Mouse (Mus musculus): ENCODE results near the gene Hcrt.
"Not testable (repeated sequence)": the region's sequence is repeated elsewhere in the genome, so short reads cannot be mapped to it uniquely, and the experiment has no call there.

The Hcrt gene

DNA sequence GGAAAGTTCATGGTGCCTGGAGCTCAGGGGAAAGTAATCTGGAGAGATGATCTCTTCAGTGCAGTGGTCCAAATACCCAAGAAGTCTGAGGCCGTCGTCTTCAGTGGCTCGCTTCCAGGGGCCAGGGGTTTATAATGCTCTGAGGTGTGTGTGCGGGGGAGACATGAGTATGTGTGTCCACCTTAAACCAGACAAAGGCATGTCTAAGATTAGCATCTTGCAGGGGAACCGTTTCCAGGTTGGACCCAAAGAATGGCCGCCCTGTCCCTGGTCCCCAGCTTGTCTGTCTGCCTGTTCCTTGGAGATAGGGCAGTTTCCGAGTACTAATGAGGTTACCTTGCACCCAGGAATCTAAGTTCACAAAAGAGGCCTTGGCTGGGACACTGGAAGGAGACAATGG is at the start of gene Hcrt:
Gene Hcrt (minus strand): TSS at position 101 of the 400 bp plus-strand sequence.
- no peak for DNase-seq (ENCODE audit: low read depth)

DNA sequence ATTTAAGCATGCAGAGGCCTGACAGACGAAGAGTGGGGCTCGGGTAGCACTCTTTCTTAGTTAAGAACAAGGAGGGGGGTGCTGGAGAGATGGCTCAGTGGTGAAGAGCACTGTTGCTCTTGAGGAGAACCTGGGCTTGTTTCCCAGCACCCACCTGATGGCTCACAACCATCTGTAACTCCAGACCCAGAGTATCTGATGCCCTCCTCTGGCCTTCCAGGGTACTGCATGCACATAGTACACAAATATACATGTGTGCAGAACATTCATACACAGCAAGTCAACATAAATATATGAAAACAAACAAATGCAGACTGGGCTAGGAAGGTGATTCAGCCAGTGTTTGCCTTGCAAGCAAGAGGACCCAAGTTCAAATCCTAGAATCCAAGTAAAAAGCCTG is 48.4 kb upstream of the Hcrt start:
- DNase-seq (ENCODE audit: low read depth), result peak; percentile 52

GRCm38 (mm10) chr11:100810516-100810915 is 47.8 kb upstream of the Hcrt start:
- no peak for DNase-seq (ENCODE audit: low read depth)

DNA sequence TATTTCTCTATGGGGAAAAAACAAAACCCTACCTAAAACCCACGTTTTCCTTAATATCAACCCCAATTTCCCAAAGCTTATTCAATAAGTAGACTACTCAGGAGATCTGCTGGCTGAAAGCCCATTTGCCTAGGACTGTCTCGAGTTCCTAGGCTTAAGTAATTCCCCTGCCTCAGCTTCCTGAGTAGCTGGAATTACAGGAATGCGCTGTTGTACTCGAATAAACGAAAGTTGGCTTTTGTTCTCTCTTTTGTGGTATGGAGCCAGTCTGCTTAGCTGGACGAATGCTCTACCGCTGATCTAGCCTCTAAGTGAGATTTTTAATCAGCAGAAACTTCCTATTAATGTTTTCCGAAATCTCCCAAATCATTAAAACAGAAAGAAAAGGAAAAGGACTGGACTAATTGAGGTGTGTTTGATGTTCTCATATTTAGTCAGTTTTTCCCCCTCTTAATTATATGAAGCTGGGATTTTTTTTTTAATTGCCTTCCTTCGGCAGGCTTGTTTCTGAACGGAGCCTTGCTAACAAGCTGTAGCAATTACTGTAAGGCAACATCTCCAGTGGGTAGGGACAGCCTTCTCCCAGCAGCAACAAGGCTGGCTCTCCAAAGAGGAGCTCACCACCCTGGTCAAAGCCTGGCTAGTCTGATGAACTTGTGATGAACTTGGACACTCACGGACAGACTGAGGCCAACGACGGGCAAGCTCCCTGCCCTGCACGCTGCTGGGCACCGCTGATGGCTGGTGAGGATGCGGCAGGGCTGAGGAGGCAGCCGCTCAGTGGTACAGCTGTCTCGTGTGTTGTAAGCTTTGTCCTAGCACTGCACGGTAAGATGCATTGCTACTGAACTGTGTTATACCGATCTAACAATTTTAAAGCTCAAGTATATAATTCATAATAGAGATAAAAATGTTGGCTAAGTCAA is 43.9 kb upstream of the Hcrt start:
- no peak for DNase-seq (ENCODE audit: low read depth)

GRCm38 (mm10) chr11:100805535-100805934 is 42.8 kb upstream of the Hcrt start:
- no peak for DNase-seq (ENCODE audit: low read depth)

DNA sequence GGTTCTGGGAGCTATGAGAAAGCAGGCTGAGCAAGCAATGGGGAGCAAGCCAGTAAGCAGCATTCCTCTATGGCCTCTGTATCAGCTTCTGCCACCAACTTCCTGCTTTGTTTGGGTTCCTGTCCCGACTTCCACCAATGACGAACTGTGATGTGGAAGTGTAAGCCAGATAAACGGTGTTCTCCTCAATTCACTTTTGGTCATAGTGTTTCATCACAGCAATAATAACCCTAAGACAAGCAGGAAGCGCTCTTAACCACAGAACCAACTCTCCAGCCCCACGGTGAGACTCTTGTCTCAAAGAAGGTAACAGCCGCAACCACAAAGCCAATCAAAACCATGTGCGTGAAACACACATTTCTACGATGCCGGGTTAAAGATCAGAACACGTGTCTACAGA is 41.7 kb upstream of the Hcrt start:
- peak; percentile 81 for DNase-seq (ENCODE audit: low read depth)

GRCm38 (mm10) chr11:100799426-100799825 is 36.7 kb upstream of the Hcrt start:
- no peak for DNase-seq (ENCODE audit: low read depth)

DNA sequence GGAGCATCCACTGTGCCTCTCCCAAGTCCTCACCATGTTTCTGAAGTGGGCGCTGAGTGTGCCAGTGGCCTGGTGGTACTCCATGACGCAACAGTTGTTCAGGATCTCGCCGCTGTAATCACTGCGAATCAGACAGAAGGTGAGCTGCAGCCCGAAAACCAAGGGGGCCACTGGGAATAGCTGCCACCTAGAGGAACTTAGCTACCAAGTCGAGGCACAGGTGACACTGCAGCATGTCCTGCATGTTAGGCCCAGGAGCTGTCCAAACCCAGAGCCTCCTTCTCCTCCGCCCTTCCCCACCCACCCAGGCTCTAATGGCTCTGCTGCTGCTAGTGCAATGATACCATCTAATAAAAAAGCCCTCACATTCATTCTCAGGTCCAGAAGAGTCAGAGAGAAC is 33.9 kb upstream of the Hcrt start:
- DNase-seq (ENCODE audit: low read depth), result no peak

DNA sequence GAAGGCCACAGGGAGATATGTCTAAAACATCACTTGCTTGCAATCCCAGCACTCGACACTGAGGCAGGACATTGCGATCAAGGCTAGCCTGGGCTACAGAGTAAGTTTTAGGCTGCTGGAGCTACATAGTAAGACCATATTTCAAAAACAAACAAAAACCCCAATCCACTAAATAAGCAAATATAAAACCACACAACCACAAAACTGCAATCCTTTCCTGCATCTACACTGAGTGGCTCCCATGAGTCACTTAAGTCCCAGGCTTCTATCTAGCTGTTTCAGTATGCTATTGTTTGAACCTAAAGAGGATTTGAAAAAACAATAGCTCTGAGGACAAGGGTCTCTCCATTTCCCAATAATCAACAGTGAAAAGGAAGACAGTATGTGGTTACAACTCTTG is 32.7 kb upstream of the Hcrt start:
- no peak for DNase-seq (ENCODE audit: low read depth)

DNA sequence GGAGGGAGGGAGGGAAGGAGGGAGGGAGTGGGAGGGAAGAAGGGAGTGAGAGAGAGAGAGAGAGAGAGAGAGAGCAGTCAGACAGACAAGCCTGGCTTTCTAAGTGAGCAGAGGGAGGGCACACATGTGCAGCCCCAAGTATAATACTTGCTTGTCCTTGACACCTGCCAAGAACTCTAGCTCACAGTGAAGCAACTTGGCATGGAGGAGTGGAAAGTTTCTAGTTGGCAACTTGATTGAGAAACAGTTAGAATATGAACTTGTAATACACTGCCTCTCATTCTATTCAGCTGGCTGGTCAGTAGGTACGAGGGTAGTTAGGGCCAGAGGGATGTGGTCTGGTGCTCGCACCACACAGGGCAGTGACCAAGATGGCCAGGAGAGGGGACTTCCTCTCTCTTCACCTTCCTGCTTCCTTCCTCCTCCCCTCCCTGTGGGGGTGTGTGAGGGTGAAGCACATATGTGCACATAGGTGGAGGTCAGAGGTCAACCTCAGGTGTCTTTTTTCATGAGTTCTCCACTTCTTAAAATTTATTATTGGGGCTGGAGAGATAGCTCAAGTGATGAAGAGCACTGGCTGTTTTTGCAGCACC is 28.8 kb upstream of the Hcrt start:
- DNase-seq (ENCODE audit: low read depth), result no peak

DNA sequence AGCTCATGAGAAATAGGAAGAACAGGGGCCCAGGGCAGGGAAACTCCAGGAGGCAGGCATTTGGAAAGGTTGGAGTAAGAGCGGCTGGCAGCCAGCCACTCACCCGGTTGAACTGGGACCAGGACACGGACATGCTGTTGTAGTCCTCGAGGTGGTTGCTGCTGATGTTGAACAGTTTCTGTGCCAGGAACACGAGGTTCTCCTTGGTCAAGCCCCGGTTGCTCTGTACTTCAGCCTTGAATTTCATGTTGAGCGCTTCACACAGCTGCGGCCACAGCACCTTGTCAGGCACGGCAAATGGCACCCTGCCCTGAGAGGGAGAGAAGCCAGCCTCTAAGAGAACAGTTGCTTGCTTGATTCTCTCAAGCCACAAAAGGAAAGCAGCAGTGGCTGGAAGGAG is 27.9 kb upstream of the Hcrt start:
- not testable (repeated sequence) for DNase-seq (ENCODE audit: low read depth)

- no peak for DNase-seq (ENCODE audit: low read depth)
Observed at GRCm38 (mm10) chr11:100789702-100790101, 27.0 kb upstream of the Hcrt start.

DNA sequence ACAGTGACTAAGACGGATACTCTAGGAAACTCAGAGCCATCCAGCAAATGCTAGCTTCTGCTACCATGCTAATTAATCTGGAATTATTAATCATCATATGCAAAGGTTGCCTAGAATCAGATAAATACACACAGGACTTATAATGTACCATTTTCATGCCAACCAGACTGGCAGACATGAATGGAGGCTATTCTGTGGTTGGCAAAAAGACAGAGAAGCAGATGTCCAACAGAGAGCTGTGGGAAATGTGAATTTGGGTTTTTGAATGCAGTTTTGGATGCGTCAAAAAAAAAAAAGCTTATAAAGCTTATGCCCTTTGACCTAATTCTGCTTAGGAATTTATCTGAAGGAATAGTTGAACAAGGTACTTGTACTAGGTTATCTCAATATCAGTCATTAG is 23.0 kb upstream of the Hcrt start:
- no peak for DNase-seq (ENCODE audit: low read depth)

GRCm38 (mm10) chr11:100784286-100784685 is 21.6 kb upstream of the Hcrt start:
- no peak for DNase-seq (ENCODE audit: low read depth)

- no peak for DNase-seq (ENCODE audit: low read depth)
Observed at GRCm38 (mm10) chr11:100782568-100782967, 19.8 kb upstream of the Hcrt start.

GRCm38 (mm10) chr11:100781763-100782475 is 19.2 kb upstream of the Hcrt start:
- DNase-seq (ENCODE audit: low read depth), result no peak

DNA sequence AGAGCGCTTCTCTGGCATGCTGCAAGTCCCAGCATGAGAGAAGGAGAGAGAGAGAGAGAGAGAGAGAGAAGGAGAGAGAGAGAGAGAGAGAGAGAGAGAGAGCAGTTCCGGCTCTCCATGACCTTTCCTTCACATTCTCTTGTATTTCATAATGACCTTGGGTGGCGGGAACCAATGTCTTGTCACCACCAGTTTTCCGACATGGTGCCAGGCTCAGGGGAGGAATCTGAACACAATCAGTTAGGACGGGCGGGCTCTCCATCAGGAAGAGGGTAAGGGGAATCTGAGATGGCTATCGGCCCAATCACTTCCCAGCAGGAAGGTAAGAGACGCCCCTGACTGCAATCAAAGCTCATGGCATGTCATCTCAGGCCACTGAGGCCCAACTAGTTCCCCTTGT is 17.5 kb upstream of the Hcrt start:
- DNase-seq (ENCODE audit: low read depth), result no peak

- no peak for DNase-seq (ENCODE audit: low read depth)
Observed at GRCm38 (mm10) chr11:100778069-100778468, 15.3 kb upstream of the Hcrt start.

DNA sequence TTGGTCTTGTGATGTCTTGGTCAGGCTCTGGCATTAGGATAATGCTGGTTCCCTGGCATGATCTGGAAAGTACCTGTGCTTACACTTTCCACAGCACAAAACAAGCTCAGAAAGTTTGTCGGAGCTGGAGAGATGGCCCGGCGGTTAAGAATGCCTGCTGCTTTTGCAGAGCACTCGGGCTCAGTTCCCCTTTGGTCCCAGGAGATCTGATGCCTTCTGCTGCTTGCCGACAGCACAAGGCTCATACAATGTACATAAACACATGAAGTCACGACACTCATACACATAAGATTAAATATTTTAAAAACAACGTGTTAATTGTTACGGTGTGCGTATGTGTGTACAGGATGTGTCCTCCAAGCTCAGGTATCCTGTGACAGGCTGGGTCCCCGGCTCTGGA is 13.2 kb upstream of the Hcrt start:
- DNase-seq (ENCODE audit: low read depth), result no peak

DNA sequence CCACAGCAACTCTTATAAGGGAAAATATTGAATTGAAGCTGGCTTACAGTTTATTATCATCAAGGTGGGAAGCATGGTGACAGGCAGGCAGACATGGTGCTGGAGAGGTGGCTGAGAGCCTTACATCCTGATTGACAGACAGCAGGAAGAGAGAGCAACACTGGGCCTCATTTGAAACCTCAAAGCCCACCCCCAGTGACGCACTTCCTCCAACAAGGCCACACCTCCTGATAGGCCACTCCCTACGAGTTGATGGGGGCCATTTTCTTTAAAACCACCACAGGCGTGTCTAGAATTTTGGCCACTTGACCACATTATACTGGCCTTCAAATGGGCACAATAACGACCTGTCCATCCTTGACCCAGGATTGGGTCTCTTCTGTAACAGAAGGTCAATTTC is 11.5 kb upstream of the Hcrt start:
- DNase-seq (ENCODE audit: low read depth), result no peak

- DNase-seq (ENCODE audit: low read depth), result peak; percentile 92
Observed at GRCm38 (mm10) chr11:100770646-100771408, 8.1 kb upstream of the Hcrt start, which contains the start of gene Ghdc. Gene Ghdc, minus strand, starts transcription at chr11:100770957.

GRCm38 (mm10) chr11:100769980-100770379 is 7.2 kb upstream of the Hcrt start:
- no peak for DNase-seq (ENCODE audit: low read depth)

All from induced T-regulatory cell, adult 2 months (primary cell).